Mouse (Mus musculus): ENCODE measurements around the gene Rimbp2. TPM values are rescaled to one million over a fixed set of nuclear protein-coding genes. Genes with fewer than 3 reads are reported as not detected.

Gene Rimbp2
- polyA plus RNA-seq, 1 experiment from 2014 or later = 0.18 TPM

DNA sequence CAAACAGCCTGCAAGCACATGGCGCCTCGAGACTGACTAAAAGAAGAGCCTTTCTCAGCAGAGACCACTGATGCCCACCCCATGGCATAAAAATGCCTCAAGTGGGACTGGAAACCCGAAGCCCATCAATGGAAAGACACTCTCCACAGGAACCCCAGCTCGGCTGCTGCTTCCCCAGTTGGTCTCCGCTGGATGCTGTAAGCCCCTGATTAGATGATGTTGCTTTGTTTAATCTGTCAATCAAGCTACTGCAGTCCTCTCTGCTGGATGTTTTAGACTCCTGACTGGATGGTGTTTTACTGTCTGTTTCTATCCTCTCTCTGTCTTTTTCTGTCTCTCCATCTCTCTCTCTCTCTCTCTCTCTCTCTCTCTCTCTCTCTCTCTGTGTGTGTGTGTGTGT, 33.2 kb downstream of the Rimbp2 start:
- H3K27me3 ChIP-seq = no peaks in the 10 kb centered on the region
- no peak for ATAC-seq (ENCODE audit: insufficient number of reproducible peaks, insufficient read depth, low FRiP score, low TSS enrichment, low read depth)
- no peaks in the 10 kb centered on the region for H3K4me1 ChIP-seq
- WGBS = 40% methylated on average over 5 of the region's 5 CpGs
- H3K4me2 ChIP-seq = no peak overlapping the region
- H3K9ac ChIP-seq = no peak overlapping the region
- no peaks in the 10 kb centered on the region for H3K9me3 ChIP-seq
- H3K27ac ChIP-seq = no peak overlapping the region
- H3K36me3 ChIP-seq = no peaks in the 10 kb centered on the region
- H3K4me3 ChIP-seq = no peak overlapping the region

DNA sequence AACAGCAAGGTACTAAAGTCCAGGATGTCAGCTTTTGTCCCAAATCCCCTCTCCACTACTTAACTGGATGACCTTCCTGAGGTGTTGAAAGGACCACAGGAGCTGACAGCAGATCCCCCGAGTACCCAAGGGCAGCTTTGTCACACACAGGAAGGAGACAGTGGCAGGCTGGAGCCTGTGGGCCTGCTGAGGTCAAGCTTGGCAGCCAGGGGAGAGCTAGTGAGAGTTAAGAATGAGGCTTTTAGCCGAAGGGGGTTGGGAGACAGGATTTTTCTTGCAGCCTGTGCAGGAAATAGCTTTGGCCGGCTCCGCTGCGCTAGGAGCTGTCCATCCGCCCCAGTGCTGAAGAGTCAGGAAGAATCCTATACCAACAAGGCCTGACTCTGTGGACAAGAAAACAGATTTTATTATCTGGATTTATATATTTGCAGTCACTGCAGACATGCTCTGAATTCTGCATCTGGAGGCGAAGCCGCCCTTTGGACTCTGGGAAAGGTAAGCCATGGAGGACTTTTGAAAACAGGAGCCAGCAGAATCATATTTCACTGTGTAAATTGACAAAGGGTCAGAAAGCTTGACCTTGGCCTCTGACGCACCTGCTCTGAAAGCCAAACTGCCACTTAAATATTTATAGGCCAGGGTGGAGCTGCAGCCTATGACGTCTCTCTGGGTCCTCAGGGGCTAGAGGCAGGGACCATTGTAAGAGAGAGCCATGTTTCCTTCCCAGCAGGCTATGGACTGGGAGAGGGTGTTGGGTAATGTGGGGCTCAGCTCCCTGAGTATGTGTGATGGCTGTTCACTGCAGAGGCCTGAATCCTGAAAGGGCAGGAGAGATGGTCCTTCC, 35.9 kb downstream of the Rimbp2 start:
- H3K4me1 ChIP-seq = no peaks in the 10 kb centered on the region
- H3K9me3 ChIP-seq = no peaks in the 10 kb centered on the region
- no peak for ATAC-seq (ENCODE audit: insufficient number of reproducible peaks, insufficient read depth, low FRiP score, low TSS enrichment, low read depth)
- no peak overlapping the region for H3K4me2 ChIP-seq
- no peak overlapping the region for H3K9ac ChIP-seq
- H3K36me3 ChIP-seq = no peaks in the 10 kb centered on the region
- no peak overlapping the region for H3K27ac ChIP-seq
- no peak overlapping the region for H3K4me3 ChIP-seq
- H3K27me3 ChIP-seq = no peaks in the 10 kb centered on the region
- 6% methylated on average over 10 of the region's 10 CpGs for WGBS

DNA sequence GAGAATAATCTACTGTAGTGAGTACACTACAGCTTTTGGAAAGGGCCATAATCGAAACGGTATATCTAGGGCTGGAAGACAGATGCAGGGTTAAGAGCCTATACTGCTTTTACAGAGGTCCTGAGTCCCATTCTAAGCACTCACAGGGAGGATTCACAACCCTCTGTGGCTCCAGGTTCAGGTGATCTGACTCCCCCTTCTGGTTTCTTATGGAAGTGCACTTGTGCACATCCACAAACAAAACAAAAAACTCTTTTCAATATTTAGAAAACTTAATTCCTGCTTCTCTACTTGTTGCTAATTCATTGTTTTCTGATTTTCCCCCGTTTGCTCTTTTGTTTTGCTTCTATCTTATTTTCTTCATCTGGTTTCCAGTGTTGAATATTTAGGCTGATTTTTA, 39.5 kb downstream of the Rimbp2 start:
- Histone ChIP-seq H3K9ac (no peak overlapping the region), H3K36me3 (no peaks in the 10 kb centered on the region), H3K27ac (no peak overlapping the region), H3K27me3 (no peaks in the 10 kb centered on the region), H3K4me2 (no peak overlapping the region), H3K4me1 (no peaks in the 10 kb centered on the region), H3K4me3 (no peak overlapping the region), H3K9me3 (no peaks in the 10 kb centered on the region)
- WGBS = 76% methylated on average over 3 of the region's 3 CpGs
- ATAC-seq (ENCODE audit: insufficient number of reproducible peaks, insufficient read depth, low FRiP score, low TSS enrichment, low read depth) = no peak

DNA sequence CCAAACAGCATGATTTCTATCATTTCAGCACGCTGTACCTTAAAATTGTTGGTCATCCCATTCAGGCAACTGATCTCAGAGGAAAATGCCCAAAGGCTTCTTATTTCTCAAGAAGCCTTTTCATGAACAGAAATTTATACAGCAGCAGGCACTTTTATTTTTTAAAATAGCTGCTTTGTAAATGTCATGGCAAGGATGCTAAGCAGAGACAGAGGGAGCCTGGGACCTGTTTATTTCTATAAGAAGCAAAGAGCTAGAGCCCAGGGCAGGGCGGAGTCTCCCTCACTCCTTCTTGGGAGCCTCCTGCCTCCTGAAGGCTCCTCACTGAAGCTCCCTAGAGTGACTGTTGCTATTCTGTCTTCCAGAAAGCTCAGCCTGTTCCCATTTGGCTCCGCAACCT, 40.9 kb downstream of the Rimbp2 start:
- Histone ChIP-seq H3K27me3 (no peaks in the 10 kb centered on the region), H3K4me2 (no peak overlapping the region), H3K9ac (no peak overlapping the region), H3K27ac (no peak overlapping the region; the same call in 1 of the 2 replicates), H3K36me3 (no peaks in the 10 kb centered on the region), H3K4me3 (no peak overlapping the region), H3K4me1 (no peaks in the 10 kb centered on the region), H3K9me3 (no peaks in the 10 kb centered on the region)
- WGBS = 91% methylated on average over 3 of the region's 3 CpGs
- ATAC-seq (ENCODE audit: insufficient number of reproducible peaks, insufficient read depth, low FRiP score, low TSS enrichment, low read depth) = no peak

DNA sequence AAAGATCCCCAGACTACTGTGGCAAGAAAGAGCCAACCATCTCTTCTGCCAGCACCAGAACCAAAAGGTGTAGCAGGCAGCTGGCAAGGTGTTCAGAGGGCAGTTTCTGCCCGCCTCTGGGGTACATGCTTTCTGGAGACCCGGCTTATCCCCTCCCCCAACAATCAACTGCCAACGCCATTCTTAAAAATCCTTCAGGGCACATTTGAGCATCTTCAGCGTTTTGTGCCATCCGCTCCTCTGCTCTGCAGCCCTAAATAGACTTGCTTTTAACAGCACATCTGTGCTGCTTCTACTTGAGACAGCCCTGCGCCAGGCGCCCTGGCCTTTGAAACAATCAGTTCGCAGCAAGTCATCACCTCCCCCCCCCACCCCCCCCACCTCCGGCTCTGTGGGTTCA, 41.7 kb downstream of the Rimbp2 start:
- no peaks in the 10 kb centered on the region for H3K36me3 ChIP-seq
- ATAC-seq (ENCODE audit: insufficient number of reproducible peaks, insufficient read depth, low FRiP score, low TSS enrichment, low read depth) = no peak
- WGBS = 77% methylated on average over 8 of the region's 9 CpGs
- no peaks in the 10 kb centered on the region for H3K4me1 ChIP-seq
- H3K27ac ChIP-seq = no peak overlapping the region
- no peak overlapping the region for H3K4me2 ChIP-seq
- no peaks in the 10 kb centered on the region for H3K27me3 ChIP-seq
- H3K4me3 ChIP-seq = no peak overlapping the region
- H3K9me3 ChIP-seq = no peaks in the 10 kb centered on the region
- H3K9ac ChIP-seq = no peak overlapping the region

DNA sequence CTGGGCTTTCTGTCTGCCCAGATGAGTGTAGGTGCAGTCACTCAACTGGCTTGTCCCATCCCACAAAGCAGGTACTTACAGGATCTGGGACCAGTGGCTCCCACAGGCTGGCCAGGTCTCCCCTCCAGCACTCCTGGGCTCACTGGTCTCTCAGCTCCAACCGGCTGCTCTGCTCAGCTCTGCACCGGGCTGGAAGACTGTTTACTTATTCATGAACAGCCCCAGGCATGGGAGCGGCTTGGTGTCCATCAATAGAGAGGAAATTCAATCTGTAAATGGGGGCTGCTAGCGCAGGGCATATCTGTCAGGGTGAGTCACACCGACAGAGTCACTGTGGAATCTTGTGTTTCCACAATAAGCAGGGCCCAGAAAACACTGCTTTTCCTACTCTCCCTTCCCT, 49.2 kb downstream of the Rimbp2 start:
- no peak for ATAC-seq (ENCODE audit: insufficient number of reproducible peaks, insufficient read depth, low FRiP score, low TSS enrichment, low read depth)

DNA sequence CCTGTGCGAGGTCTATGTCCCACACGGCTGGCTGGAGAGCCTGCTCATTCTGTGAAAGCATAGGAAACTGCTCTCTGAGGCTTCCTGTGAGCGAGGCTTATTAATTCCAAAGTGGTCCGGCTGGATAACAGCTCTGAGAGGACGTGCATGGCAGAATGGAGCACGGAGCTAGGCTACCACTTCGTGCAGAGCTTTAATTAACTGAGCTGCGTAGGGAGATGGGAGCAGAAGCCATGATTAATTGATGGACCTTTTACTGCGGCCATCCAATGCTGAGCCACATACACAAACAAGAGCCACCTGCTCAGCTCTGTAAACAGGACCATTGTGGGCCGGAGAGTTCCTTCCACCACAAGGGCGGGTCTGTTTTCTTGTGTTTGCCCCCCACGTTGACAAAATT, 50.2 kb downstream of the Rimbp2 start:
- ATAC-seq (ENCODE audit: insufficient number of reproducible peaks, insufficient read depth, low FRiP score, low TSS enrichment, low read depth) = no peak
- Histone ChIP-seq H3K27me3 (no peaks in the 10 kb centered on the region), H3K36me3 (no peaks in the 10 kb centered on the region), H3K9ac (no peak overlapping the region), H3K27ac (no peak overlapping the region), H3K4me2 (no peak overlapping the region), H3K4me3 (no peak overlapping the region), H3K9me3 (no peaks in the 10 kb centered on the region), H3K4me1 (no peaks in the 10 kb centered on the region)
- 71% methylated on average over 12 of the region's 12 CpGs for WGBS

More for the DNA sequence above, 49.2 kb downstream of the Rimbp2 start:
- Histone ChIP-seq H3K36me3 (no peaks in the 10 kb centered on the region), H3K27me3 (no peaks in the 10 kb centered on the region), H3K4me1 (no peaks in the 10 kb centered on the region), H3K4me2 (no peak overlapping the region), H3K27ac (no peak overlapping the region), H3K4me3 (no peak overlapping the region), H3K9me3 (no peaks in the 10 kb centered on the region), H3K9ac (no peak overlapping the region)
- WGBS = 11% methylated on average over 5 of the region's 5 CpGs

DNA sequence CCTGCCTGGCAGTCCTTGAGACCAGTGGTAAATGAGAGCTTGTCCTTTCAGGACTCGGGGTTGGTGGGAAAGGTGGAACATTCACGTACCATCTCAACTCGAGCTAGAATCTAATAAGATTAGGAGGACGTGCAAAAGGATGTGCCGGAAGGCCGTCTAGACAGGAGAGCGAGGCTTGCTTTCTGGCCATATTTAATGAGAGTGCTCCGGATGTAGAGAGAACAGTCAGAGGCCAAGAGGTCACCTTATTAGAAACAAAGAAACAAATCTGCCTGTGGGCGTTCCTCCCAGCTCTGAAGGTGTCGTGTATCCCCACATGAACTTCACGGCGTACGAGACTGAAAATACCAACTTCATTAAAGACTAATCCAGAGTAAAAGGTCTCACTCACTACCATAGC, 53.3 kb downstream of the Rimbp2 start:
- H3K36me3 ChIP-seq = no peaks in the 10 kb centered on the region
- no peaks in the 10 kb centered on the region for H3K9me3 ChIP-seq
- no peaks in the 10 kb centered on the region for H3K4me1 ChIP-seq
- H3K4me3 ChIP-seq = no peak overlapping the region
- no peak overlapping the region for H3K4me2 ChIP-seq
- 28% methylated on average over 13 of the region's 13 CpGs for WGBS
- no peak overlapping the region for H3K9ac ChIP-seq
- ATAC-seq (ENCODE audit: insufficient number of reproducible peaks, insufficient read depth, low FRiP score, low TSS enrichment, low read depth) = no peak
- no peaks in the 10 kb centered on the region for H3K27me3 ChIP-seq
- no peak overlapping the region for H3K27ac ChIP-seq

DNA sequence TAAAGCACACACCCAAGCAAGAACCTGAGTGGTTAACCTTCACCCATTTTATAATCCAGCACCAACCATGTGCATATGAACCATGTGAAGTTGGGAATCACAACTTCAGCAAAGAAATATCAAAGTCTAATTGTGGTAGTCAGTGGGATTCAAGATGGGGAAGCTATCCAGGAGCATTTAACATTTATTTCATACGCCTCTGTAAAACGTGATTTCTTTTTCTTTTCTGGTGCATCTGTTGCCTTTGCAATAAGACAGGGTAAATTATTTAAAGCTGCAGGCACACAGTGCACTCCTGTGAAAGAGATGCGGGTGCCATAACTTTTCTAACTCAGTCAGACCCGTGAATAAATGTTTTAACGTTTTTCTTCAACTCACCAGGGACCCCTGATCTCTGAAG, 58.4 kb downstream of the Rimbp2 start:
- Histone ChIP-seq H3K4me2 (no peak overlapping the region), H3K27ac (no peak overlapping the region), H3K9me3 (no peaks in the 10 kb centered on the region), H3K4me1 (no peaks in the 10 kb centered on the region), H3K27me3 (no peaks in the 10 kb centered on the region), H3K36me3 (no peaks in the 10 kb centered on the region), H3K9ac (no peak overlapping the region), H3K4me3 (no peak overlapping the region)
- 74% methylated on average over 5 of the region's 5 CpGs for WGBS
- no peak for ATAC-seq (ENCODE audit: insufficient number of reproducible peaks, insufficient read depth, low FRiP score, low TSS enrichment, low read depth)

DNA sequence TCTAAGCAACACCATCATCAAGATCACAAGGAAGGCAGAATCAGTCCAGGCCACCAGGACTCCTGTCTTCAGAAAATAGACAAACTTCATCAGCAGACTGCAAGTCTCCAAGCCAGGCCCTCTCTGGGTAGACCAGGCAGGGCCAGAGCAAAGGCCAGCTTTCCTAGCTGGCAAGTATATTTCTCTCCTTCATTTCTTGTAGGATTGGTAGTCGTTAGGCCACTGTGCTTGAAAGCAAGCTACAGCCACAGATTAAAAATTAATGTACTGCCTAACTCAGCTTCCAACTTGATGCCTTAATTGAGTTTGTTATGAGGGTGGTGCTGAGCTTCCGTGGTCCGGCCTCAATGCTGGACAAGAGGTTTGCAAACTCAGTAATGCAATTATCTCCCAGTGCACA, 65.7 kb downstream of the Rimbp2 start:
- no peak overlapping the region for H3K27ac ChIP-seq
- no peak overlapping the region for H3K9ac ChIP-seq
- no peaks in the 10 kb centered on the region for H3K27me3 ChIP-seq
- no peak overlapping the region for H3K4me2 ChIP-seq
- WGBS = 74% methylated on average over 3 of the region's 3 CpGs
- H3K9me3 ChIP-seq = no peaks in the 10 kb centered on the region
- no peaks in the 10 kb centered on the region for H3K4me1 ChIP-seq
- H3K4me3 ChIP-seq = no peak overlapping the region
- no peaks in the 10 kb centered on the region for H3K36me3 ChIP-seq
- no peak for ATAC-seq (ENCODE audit: insufficient number of reproducible peaks, insufficient read depth, low FRiP score, low TSS enrichment, low read depth)

DNA sequence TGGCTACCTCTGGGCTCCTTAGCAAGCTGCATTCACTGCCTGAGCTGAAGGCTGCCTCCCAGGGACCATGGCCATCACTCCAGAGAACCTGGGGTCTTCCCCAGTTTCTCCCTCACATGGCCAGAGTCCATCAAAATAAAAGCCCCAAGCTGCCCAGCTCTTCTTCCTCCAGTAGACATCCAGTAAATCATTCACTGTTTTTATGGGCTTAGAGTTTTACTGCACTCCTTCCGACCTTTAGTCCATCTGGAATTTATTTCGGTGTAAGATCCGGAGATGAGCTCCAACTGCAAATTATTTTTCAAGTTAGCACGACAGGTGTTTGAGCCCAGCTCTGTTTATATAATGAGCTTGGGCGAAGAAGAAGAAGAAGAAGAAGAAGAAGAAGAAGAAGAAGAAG, 69.0 kb downstream of the Rimbp2 start:
- H3K27me3 ChIP-seq = no peaks in the 10 kb centered on the region
- no peak for ATAC-seq (ENCODE audit: insufficient number of reproducible peaks, insufficient read depth, low FRiP score, low TSS enrichment, low read depth)
- no peaks in the 10 kb centered on the region for H3K9me3 ChIP-seq
- H3K4me3 ChIP-seq = no peak overlapping the region
- no peak overlapping the region for H3K27ac ChIP-seq
- no peaks in the 10 kb centered on the region for H3K4me1 ChIP-seq
- H3K4me2 ChIP-seq = no peak overlapping the region
- no peak overlapping the region for H3K9ac ChIP-seq
- WGBS = 66% methylated on average over 5 of the region's 5 CpGs
- H3K36me3 ChIP-seq = no peaks in the 10 kb centered on the region

DNA sequence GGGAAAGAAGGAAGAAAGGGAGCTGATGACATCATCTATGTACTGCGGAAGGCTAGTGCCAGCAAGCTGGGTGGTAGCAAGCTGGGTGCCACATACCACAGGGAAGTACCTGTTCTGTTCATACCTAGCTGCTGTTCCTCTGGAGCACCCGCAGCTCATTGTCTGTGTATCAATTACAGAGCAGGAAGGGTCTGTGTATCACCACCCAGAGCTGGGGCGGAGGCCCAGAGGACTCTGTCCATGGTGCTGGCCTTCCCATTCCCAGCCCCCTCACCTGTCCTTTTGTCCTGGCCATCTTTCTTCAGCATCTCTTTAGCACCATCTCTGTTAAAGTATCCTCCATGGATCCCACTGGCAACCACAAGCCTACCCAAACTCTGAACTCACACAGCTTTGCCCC, 74.2 kb downstream of the Rimbp2 start:
- no peaks in the 10 kb centered on the region for H3K9me3 ChIP-seq
- H3K4me3 ChIP-seq = no peak overlapping the region
- peaks cover 12% of the 10 kb centered on the region; the same call in 1 of the 2 replicates for H3K27me3 ChIP-seq
- H3K36me3 ChIP-seq = no peaks in the 10 kb centered on the region
- ATAC-seq (ENCODE audit: insufficient number of reproducible peaks, insufficient read depth, low FRiP score, low TSS enrichment, low read depth) = no peak
- H3K4me2 ChIP-seq = no peak overlapping the region
- WGBS = 24% methylated on average over 3 of the region's 3 CpGs
- H3K9ac ChIP-seq = no peak overlapping the region
- H3K27ac ChIP-seq = no peak overlapping the region
- peaks cover 4% of the 10 kb centered on the region for H3K4me1 ChIP-seq

Data from embryonic facial prominence, embryonic 13.5 days (tissue).